Mouse (Mus musculus) c-Kit-negative CD71-positive TER-119-positive erythroid progenitor cells, embryonic 14.5 days (primary cell): ENCODE measurements around the gene Cdk1.

Source experiments
- DNase-seq: peaks from one replicate; pipeline ENCODE4 v3.0.0-alpha.2; 2013; ENCODE audit warnings: low read depth, low spot score

Cdk1 gene

GRCm38 (mm10) chr10:69342328-69342727 is 10.4 kb downstream of the Cdk1 start:
- no peak for DNase-seq

DNA sequence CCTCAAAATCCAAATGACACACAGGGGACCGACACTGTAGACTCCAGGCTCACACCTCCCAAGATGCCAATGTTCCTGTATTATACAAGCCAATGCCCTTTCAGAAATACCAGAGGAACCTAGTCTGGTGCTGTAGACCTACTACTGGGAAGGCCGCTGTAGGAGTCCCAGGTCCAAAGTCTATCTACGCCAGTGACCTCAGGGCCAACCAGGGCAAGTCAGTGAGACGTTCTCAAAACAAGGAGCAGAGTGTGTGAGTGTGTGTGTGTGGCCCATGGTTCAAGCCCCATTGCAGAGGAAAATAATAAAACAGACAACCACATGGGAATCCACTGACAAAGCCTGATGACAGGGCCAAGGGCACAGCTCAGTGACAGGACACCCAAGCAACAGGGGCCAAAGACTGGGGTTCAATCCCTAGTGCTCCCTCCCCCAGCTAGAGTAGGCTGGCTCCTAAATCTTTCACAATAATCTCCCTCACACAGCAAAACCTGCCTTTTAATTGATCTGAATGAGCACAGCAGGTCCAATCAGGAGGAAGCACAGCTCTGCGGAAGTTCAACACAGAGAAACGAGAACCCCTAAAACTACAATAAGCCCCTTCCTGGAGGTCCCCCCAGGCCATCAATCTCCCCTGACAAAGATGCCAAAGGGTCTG is 11.0 kb downstream of the Cdk1 start:
- no peak for DNase-seq

GRCm38 (mm10) chr10:69340001-69340400 is 12.7 kb downstream of the Cdk1 start:
- no peak for DNase-seq

- DNase-seq = no peak
Observed at GRCm38 (mm10) chr10:69336219-69336618, 16.5 kb downstream of the Cdk1 start.

DNA sequence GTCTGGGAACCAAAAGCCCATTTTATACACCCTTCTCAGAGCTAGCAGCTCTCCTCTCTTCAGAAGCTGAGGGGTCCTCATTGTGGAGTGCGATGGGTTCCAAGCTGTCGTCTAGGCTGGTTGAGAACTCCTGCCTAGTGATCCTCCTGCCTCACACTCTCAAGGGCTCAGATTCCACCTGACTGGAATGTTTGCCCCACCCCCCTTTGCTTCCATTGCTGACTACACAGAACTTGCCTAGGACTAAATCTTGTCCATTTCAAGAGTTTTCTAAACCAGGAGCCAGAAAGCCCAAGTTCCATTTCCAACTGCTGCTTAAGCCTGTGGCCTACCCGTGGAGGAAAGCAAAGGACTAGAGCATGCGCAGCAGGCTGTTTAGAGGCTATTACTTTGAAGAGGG is 17.1 kb downstream of the Cdk1 start:
- no peak for DNase-seq

GRCm38 (mm10) chr10:69335195-69335536 is 17.6 kb downstream of the Cdk1 start:
- DNase-seq = no peak

DNA sequence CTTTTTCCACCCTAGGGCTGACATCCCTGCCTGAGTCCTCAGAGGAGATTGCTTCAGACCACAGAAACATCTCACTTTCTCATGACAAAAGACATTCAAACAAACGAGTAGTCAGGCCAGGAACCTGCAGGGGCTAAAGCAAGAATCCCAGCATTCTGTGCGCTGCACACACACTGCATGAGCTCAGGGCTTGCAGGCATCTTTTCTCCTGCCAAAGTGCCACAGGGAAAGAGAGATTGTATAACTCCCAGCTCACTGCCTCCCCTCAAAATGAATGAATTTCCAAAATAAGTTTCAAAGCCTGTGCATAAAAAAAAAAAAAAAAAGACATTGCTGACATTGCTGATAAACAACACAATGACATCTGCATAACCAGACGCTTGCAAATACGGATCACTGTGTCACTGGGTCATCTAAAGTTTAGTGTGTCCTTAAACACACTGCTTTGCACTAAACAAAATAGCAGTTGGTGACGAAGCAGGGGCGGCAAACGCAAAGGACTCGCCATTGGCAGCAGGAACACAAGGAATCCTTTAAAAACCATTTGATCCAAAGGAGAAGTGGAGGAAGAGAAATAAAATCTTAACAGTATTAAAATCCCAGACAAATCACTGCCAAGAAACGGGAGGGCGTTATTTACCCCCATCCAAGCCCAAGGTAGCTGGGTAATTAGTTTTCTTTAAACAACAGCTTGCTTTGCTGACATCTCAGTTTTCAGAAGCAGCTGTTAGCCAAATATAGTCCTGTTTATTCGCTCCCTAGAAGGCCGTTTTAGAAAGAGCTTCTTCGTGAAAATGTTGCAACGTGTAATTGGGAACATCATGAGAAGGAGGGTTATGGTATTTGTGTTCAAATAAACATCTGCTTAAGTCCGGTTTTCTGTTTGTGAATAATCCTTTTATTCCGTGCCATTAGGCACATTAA is 18.2 kb downstream of the Cdk1 start:
- no peak for DNase-seq

DNA sequence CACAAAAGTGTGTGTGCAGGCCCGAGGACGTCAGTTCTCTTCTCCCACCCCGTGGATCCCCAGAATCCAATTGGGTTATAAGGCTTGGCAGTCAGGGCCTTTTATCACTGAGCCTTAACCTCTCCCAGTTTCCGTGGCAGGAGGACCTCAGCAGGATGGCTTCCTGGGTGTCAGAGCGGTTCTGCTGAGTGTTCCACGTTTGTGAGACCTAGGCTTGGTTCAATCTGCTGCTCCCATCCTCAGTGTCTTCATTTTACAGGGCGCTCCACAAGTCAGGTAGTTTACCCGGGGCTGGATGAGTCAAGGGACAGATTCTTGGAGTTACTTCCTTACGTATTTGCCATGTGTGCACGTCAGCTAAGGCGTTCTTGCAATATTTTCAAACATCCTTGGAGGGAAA is 19.5 kb downstream of the Cdk1 start:
- DNase-seq = no peak

DNA sequence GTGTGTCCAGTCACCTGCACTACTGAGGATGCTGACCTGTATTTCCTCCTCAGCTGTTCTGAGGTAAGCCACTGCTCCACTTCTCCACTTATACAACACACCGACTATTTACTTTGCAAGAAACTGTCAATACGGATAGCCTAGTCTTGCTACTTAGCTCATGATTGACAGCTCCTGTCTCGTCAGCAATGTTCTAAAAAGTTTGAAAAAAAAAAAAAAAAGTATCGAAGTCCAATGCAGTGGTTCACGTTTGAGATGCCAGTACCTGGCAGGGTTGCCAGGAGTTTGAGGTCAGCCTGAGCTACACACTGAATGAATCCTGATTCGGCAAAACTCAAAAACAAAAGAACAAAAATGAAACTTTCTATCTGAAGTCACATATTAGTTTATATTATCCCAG is 21.5 kb downstream of the Cdk1 start:
- no peak for DNase-seq

GRCm38 (mm10) chr10:69328656-69329046 is 24.1 kb downstream of the Cdk1 start:
- no peak for DNase-seq

GRCm38 (mm10) chr10:69328029-69328655 is 24.6 kb downstream of the Cdk1 start:
- no peak for DNase-seq

- no peak for DNase-seq
Observed at GRCm38 (mm10) chr10:69327362-69327761, 25.4 kb downstream of the Cdk1 start.

- no peak for DNase-seq
Observed at GRCm38 (mm10) chr10:69326433-69326832, 26.3 kb downstream of the Cdk1 start.

DNA sequence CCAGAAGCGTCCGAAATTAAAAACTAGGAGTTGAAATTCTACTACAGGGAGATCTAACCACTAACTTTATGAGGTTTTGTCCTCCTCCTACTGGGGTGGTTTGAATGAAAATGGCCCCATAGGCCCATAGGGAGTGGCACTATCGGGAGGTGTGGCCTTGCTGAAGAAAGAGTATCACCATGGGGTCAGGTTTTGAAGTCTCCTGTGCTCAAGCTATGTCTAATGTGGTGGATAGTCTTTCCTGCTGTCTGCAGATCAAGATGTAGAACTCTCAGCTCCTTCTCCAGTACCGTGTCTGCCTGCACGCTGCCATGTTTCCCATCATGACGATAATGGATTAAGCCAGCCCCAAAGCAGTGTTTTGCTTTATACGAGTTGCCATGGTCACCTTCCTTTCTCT is 27.9 kb downstream of the Cdk1 start:
- DNase-seq = no peak

GRCm38 (mm10) chr10:69323986-69324385 is 28.8 kb downstream of the Cdk1 start:
- no peak for DNase-seq

- DNase-seq = no peak
Observed at GRCm38 (mm10) chr10:69321519-69322035, 31.2 kb downstream of the Cdk1 start.

DNA sequence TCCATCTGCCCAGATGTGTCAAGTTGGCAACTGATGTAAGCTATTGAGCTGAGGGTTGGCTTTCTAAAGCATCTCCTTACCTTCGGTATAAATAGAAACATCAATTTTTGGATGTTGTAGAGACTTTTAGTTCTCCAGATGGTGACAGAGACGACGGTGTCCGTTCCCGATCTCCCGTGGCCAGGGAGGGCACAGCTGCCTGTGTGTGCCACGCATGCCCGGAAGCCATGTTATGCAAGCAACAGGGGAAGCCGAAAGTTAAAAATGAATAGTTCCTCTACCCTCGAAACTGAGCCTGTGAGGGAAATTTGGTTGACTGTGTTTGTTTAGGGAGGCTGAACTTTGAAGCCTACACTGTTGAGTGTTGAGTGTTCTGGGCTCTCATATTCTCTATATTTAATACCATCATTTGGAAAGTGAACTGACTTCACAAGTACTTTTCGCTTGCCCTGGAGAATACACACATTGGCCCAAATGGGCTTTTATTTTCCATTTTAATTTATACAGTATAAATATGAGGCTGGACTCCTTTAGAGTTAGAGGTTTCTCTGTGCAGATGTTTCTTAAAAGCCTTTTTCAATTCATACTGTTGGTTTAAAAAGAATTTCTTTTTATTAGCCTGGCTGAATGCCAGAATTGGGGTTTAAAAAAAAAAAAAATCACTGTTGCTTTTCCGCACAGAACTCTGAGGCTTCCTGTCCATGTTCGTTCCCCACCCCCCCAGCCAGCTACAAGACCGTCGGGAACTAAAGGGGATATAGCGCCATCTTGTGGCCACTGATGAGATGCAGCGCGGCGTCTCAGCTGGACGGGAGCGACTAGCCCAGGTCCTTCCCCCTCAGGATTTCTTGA is 31.8 kb downstream of the Cdk1 start:
- DNase-seq = peak; percentile 27

DNA sequence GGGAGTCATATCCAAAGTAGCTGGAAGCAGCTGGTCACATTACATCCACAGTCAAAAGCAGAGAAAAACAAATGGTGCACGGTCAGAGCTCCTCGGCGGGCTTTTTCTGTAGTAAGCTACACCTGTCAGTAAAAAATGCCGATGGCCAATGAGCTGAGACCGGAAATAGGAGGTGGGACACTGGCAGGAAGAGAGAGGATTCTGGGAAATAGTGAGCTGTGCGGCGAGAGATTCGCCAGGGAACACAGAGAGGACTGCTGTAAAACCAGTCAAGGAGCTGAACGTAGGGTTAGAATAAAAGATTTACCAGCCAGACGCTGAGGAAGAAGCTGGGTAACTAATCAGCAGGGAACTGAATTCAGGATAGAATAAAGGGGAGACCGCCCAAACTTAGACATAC is 34.2 kb downstream of the Cdk1 start:
- DNase-seq = no peak

GRCm38 (mm10) chr10:69313944-69314343 is 38.8 kb downstream of the Cdk1 start:
- DNase-seq = no peak

DNA sequence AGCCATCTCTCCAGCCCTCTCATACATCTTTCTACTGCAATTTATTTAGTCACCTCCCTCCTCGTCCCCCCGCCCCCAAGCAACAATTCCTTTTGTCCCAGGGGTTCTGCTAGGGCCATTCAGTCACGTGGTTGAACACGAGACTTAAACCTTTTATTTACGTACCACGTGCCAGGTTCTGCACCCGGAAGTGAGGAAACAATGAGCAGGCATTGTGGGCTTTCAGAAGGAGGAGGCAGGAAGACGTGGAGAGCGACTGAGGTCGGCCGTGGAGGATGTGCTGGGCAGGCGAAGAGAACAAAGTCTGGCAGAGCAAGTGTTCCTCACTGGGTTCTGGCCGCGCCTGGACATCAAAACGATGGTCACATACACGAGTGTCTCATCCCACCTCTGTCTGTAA is 40.9 kb downstream of the Cdk1 start:
- no peak for DNase-seq

GRCm38 (mm10) chr10:69309109-69309508 is 43.6 kb downstream of the Cdk1 start:
- no peak for DNase-seq

- DNase-seq = peak; percentile 27
Observed at GRCm38 (mm10) chr10:69307067-69307466, 45.7 kb downstream of the Cdk1 start.
